Mouse (Mus musculus): ENCODE results near the gene Ttc9c.

The Ttc9c gene

DNA sequence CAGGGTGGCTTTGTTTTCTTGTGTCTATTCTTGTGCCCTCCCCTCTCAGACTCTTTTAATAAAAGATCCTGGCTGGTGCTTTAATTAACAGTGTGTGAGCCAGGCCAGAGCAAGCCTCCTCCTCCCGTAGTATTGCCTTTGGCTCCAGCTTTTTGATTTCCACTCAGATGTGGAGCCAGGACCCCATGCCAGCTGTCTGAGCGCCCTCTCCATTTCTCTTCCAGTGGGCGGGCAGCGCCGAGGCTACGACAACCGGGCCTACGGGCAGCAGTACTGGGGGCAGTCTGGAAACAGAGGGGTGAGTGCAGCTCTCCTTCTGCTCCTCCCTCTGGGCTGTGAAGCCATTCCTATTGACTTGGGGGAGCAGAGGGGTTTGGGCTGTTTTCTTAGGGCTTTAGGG, 11.5 kb upstream of the Ttc9c start:
- no peak for DNase-seq (ENCODE audit: low read depth, low spot score)

DNA sequence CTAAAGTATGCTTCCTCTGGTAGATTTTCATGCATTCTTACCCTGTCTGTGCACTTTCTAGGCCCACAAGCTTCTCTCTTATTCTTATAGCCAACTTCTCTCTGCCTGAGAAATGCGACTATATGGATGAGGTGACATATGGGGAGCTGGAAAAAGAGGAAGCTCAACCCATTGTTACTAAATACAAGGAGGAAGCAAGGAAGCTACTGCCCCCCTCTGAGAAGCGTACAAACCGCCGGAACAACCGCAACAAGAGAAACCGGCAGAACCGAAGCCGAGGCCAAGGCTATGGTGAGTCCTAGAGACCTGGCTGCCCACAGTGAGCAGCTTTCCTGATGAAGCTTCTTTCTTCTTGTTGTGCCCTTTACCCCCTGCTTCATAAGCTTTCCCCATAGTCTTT, 10.5 kb upstream of the Ttc9c start, which contains the start of gene AC129217.1:
AC129217.1 (plus strand) TSS at position 114 of the 400 bp plus-strand sequence.
- no peak for DNase-seq (ENCODE audit: low read depth, low spot score)

DNA sequence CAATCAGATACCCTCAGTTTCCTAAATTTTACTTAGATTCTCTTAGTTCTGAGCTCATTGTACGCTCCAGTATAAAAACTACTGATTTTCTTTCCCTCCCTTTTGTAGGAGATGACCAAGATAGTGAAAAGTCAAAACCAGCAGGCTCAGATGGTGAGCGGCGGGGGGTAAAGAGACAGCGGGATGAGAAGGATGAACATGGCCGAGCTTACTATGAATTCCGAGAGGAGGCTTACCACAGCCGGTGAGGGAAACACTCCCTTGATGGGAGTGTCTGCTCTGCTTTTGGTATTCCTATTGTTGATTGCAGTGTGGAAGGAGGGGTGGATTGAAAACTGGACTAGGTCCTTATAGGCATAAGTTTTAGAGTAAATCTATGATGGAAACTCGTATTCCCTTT, 3.6 kb upstream of the Ttc9c start:
- DNase-seq (ENCODE audit: low read depth, low spot score): no peak

DNA sequence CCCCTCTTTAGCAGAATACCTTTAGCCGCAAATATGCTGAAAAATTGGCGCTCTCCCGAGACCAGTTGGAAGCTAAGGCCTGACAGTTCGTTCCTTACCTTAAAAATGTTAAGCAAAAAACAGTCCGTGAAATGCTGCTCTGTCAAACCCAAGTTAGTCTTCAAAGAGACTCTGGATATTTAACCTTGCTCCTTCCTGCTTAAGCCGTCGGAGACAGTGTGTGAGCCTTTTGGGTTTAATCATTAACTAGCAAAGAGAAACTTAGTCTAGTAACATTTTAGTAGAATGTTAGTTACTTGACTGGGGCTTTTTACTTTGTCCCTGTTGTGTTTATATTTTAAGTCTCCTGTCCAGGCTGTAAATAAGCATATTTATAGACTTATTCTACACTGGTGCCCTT, 2.0 kb upstream of the Ttc9c start:
- no peak for DNase-seq (ENCODE audit: low read depth, low spot score)

DNA sequence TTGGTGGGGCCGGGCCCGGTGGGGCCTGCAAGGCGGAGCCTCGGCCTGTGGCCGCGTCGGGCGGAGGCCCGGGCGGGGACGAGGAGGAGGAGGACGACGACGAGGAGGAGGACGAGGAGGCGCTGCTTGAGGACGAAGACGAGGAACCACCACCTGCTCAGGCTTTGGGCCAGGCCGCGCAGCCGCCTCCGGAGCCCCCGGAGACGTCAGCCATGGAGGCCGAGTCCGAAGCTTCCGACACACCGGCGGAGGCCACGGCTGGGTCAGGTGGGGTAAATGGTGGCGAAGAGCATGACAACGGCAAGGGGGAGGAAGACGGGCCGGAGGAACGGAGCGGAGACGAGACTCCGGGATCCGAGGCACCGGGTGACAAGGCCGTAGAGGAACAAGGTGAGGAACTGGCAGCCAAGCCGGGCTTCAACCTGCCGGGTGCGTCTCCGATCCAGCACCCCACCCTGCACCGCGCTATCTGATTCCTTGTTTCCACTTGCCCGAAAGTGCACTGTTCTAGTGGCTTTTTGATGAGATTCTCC, 1.4 kb upstream of the Ttc9c start:
- DNase-seq (ENCODE audit: low read depth, low spot score): peak; percentile 53

DNA sequence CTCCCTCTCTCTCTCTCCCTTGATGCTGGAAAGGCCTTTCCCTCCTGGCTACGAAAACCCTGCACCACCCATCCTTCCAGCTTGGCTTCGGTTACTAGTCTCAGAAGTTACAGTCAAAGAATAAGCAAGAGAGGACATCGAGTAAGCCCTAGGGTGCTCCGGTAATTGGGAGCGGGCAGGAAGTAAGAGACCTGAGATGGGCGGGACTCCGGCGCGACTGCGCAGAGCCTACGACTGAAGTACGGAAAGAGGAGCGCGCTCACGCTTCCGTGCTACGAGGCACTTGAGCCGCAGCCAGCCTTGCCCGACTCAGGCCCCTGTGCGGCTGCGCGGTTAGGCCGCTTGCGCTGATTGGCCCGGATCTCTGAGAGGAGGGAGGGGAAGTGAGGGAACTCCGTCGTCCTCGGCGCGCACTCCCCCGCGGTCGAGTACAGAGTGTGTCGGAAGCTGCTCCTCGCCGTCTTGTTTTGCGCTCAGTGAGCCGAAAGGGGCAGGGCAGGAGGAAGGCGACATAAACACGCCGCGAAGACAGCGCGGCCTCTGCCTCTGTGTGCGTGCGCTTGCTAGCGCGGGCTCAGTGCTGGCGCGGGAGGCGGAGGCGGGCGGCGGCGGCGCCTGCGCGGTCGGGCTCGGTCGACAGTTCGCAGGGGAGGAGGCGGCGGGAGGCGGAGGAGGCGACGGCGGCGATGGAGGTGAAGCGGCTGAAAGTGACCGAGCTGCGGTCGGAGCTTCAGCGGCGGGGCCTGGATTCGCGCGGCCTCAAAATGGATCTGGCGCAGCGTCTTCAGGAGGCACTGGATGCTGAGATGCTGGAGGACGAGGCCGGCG, 677 bp upstream of the Ttc9c start, which contains the start of gene Hnrnpul2:
Hnrnpul2 (plus strand) TSS at position 415 of the 828 bp plus-strand sequence.
- DNase-seq (ENCODE audit: low read depth, low spot score): peak; percentile 91

DNA sequence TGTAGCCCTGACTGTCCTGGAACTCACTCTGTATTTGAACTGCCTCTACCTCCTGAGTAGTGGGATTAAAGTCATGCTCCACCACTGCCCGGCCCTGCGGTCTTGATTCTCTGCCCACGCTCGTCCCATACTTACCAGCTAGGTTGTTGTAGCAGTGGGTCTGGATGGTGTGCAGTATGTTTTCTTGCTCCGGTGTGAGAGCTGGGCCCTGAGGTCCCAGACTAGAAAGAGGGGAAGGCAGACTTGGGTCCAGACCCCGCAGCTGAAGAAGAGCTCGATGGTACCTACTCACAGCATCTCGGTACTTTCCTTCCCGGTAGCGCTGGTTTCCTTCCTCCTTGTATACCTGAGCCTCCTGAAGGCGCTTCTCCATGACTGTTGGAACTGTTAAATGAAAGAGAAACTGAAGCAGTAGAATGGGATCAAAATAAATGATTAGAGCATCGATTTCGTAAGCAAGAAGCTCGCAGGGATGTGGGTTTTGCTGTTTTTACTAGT, 783 bp downstream of the Ttc9c start:
- DNase-seq (ENCODE audit: low read depth, low spot score): no peak

DNA sequence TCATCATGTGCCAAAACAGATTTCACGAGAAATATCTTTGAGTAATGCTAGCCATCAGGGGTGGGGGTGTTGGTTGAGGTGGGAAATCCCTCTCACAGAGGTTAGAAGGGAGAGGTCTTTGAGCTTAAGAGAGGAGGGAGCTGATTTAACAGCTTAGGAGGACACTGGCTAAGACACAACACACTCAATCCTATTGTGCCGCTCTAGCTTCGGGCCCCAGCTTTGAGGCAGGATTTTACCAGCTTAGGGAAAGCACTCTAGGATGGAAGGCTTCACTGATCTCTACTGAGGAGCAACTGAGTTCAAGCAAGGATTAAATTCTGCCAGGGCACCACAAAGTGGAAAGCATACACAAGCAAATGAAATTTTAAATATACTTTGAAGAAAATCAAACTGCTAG, 2.1 kb downstream of the Ttc9c start:
- DNase-seq (ENCODE audit: low read depth, low spot score): no peak

DNA sequence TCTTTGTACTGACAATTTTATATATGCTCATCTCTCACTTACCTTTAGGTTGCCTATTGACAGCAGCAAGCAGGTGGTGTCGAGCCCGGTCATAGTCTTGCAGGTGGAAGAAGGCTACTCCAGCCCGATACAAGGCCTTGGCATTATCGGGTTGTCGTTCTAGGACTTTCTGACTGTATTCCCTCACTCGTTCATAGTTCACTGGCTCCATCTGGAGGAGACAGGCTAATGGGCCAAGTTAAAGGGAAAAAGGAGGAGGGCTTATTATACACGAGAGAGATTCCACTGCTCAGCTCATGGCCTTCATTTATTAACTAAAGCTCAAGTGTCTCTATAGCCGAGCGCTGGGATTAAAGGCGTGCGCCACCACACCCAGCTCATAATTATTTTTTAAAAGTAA, 3.3 kb downstream of the Ttc9c start:
- no peak for DNase-seq (ENCODE audit: low read depth, low spot score)

DNA sequence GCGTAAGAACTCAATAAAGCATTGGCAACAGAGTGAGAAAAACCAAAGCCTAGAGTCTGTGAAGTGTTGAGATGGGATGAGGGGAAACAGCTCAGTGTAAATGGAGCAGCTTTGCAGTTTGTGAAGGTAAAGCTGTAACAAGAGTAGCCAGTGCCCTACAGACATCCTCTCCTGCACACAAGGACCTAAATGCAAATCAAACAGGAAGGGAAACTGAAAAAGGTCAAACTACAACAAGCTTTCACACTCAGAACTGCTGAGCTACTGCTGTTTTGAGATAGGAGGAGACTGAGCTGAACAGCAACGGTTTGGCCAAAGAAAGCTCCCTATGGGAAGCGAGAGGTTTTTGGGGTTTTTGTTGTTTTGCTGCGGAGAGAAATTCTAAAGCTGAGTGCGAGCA, 12.3 kb downstream of the Ttc9c start:
- DNase-seq (ENCODE audit: low read depth, low spot score): no peak

DNA sequence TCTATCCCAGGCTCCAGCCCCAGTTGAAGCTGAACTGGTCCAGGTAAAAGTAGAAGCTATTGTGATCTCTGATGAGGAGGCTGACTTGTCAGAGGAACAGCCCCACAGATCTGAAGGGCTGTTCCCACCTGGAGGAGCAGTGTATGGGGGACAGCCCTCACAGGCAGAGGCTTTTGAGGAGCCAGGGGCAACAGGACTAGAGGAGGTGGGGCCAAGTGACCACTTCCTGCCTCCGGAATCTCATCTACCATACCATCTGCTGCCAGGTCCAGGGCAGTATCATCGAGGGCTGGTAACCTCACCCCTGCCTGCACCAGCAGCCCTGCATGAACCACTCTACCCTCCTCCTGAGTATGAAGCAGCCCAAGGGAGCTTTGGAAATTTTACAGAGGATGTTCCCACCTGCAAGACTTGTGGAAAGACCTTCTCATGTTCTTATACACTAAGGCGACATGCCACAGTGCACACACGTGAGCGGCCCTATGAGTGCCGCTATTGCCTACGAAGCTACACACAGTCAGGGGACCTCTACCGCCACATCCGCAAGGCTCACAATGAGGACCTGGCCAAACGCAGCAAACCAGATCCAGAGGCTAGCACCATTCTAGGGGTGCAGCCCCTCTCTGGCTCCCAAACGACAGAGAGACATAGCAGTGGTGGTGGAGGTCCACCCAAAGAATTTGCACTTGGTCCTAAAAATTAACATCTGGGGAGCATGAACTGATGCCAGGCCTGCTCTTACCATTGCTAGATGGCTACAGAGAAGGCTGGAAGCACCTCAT, 15.1 kb downstream of the Ttc9c start:
- DNase-seq (ENCODE audit: low read depth, low spot score): no peak

DNA sequence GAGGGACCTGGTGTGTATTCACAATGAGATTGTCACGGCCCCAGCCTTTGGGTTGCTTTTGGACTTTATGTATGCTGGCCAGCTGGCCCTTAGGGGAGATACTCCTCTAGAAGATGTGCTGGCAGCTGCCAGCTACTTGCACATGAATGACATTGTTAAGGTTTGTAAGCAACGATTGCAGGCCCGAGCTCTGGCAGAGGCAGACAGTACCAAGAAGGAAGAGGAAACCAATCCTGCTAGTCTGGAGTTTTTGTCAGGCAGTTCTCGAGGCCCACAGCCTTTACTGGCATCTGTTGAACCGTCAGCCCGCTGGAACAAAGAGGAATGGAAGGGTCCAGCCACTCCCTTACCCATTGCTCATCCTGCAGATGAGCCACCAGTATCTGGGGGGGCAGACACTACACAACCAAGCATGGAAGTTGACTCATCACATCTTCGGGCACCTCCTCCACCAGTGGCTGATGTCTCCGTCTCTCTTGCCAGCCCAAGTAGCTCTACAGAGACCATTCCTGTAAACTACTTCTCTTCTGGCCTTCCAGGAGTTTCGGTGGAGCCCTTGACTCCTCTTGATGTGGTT, 15.8 kb downstream of the Ttc9c start:
- no peak for DNase-seq (ENCODE audit: low read depth, low spot score)

DNA sequence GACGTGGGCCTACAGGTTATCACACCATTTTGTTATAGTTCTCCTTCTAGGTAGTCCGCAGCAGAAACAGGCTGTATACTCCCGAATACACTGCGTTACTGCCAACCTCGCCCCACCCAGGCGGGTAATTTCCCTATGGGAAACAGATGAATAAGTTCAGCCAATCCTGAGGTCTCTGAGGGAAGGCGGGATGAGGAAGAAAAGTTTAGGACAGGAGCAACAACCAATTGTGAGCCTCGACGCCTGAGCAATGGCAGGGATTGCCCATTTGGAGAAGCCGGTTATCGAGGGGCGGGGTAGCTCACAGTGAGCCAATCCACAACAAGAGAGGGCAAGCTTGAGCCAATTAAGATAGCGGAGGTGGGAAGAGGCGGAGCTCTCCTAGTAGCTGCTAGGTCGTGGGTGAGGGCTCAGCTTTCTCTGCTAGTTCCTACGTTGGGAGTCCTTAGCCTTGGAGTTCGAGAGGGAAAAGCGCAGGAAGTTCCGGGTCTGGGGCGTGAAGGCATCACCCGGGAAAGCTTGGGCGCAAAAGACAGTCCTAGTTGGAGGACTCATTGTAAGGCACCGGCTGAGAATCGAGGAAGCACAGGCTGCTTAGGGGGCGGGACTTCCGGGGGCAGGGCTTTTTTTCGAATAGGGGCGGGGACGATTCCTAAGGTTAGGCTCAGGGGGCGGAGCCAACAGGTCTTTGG, 16.9 kb downstream of the Ttc9c start, which contains the start of gene Zbtb3:
Zbtb3 (plus strand) TSS at position 426 of the 692 bp plus-strand sequence.
- peak; percentile 97 for DNase-seq (ENCODE audit: low read depth, low spot score)

DNA sequence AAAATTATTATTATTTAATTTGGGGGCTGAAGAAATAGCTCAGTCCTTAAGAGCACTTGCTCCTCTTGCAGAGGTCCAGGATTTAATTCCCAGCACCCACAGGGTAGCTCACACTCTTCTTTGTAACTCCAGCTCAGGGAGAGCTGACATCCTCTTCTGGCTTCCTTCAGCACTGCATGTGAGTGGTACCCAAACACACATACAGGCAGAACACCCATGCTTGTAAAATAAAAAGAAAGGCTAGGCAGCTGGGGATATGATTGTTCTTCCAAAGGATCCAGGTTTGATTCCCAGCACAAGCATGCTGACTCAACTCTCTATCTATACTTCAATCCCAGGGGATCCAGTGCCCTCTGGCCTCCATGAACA, 20.2 kb downstream of the Ttc9c start:
- no peak for DNase-seq (ENCODE audit: low read depth, low spot score)

DNA sequence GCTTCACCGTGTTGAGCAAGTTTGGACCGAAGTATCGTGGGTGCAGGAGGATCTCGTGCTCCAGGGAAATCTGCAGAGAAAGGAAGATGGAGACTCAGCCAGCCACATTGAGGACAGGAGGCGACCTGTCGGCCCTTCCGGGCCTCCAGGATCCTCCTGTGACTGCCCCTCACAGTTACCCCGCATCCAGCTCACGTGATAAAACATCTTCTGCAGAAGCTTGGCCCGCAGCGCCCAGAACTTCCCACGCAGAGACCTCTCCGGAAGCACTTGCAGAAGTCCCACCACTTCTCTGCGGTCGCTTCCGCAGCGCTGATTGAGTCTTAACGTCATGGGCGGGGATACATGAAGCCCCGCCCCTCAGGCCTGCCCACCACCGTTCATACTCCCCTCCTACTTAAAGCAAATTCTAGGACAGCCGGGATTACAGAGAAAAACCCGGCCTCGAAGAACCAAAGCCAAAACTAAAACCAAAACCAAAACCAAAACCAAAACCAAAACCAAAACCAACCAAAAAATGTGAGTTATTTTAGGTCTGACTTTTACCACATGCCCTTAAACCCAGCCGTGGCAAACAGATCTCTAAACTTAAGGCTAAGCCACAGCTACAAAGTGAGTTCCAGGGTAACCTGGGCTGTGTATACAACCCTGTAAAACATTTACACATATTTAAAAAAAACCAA, 20.7 kb downstream of the Ttc9c start, which contains the start of gene Polr2g:
Polr2g (minus strand) TSS at position 314 of the 683 bp plus-strand sequence.
- DNase-seq (ENCODE audit: low read depth, low spot score): peak; percentile 77

DNA sequence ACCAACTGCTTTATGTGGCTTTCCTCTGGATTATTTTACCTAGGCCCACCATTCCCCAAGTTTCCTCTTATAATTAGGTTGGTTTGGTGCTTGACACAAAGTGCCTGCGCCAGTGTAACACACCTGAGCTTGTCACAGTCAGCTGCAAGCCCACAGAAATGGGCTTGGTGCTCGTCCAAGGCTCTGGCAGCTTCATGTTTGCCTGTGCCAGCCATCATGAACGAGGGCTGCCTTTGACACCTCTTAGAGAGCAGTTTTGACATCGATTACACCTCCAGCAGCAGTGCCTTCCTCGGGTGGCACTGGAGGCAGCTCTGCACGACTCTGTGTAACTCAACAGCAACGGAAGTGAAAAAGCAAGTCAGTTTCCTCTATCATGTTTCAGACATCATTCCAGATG, 29.0 kb downstream of the Ttc9c start:
- no peak for DNase-seq (ENCODE audit: low read depth, low spot score)

DNA sequence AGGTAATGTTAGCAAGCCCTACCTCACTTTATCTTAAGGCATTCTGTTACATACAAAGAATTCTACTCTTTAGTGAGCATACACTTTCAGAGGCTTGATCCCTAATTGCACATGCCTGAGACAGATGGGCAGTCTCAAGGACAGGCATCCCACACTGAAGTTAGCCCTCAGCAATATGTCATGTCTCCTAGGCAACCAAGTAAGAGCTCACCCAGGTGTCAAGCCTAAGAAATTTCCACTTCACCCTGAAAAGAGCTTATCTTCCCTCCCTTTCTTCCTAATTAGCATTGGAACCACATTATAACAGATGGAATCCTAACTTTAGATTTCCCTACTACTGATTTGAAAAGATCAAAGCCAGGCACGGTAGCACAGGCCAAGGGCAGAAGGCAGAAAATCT, 30.0 kb downstream of the Ttc9c start:
- no peak for DNase-seq (ENCODE audit: low read depth, low spot score)

DNA sequence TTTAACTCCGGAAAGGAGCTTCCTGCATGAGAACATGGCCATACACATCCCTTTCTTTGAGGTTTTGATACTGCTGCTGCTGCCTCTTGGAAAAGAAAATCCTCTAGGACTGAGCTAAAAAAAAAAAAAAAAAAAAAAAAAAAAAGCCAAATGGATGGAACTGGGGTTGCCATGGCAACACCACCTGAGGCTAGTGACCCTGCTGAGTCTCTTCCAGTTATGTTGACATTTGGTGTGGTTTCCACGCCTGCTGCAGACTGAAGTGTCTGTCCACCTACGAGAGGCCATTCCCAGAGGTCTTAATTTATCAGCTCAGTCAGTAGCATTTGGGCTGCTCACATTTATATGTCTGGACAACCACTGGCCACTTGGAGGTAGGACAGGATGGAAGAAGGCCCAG, 30.6 kb downstream of the Ttc9c start:
- no peak for DNase-seq (ENCODE audit: low read depth, low spot score)

DNA sequence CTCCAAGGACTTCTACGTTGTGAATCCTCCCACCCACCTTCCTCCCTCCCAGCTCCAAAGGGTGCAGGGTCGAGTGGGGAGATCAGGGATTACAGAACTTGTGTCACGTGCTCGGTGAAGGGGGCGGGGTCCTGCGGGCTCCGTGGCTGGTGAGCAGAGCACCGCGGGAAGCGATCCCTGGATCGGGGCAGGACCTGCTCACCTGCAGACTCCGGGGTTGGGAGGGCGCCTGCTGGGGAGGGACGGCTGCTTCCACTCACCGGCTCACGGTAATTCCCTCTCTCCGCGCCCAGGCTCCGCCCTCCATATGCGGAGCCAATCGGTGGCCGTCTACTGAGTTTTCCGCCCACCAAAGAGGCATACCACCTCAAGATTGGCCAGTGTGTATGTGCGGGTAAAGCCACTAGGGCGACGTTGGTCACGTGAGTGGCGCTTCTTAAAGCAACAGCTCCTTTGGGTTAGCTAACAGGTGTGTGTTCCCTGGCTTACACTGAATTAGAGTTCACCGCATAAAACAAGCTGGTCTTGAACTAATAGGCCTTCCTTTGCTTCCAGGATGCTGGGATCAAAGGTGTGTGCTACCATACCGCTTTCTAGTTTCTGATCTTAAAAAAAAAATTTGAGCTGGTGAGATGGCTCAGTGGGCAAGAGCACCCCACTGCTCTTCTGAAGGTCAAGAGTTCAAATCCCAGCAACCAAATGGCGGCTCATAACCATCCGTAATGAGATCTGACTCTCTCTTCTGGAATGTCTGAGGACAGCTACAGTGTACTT, 32.9 kb downstream of the Ttc9c start, which contains the start of gene Taf6l:
Taf6l (minus strand) TSS at position 410 of the 774 bp plus-strand sequence.
- peak; percentile 92 for DNase-seq (ENCODE audit: low read depth, low spot score)

DNA sequence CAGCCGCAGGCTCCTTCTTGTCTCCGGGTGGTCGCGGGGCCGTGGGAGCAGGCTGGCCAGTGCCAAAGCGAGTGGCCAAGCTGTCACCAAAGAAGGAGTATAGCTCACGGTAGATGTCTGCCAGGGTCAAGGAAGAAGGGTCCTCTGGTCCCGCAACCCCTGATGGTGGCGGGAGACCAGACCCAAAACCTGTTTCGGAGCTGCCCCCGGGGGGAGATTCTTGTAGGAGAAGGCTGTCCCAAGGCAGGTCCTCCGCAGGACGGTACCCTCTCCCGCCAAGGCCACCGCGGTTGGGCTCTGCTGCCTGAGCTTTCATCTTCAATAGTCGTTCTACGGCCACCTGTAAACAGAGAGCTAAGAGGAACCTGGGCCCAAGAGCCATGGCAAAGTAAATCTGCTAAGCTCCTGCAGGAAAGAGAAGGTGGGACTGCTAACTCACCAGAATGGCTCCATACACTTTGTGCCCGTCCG, 44.1 kb downstream of the Ttc9c start:
- DNase-seq (ENCODE audit: low read depth, low spot score): no peak
